Mouse (Mus musculus) spleen, adult 2 months (tissue): ENCODE data around the gene Slc38a6.

ENCODE experiments used
- CTCF ChIP-seq: fragments of 200-500 bp; IDR thresholded peaks from 2 replicates; pipeline ENCODE4 v1.5.1; 2011; ENCODE audit warnings: mild to moderate bottlenecking, inconsistent platforms; ENCODE audit not compliant: insufficient read depth, insufficient read length, insufficient replicate concordance; ENCODE audit errors: extremely low read depth
- POLR2A ChIP-seq: fragments of 200-500 bp; IDR thresholded peaks from 2 replicates; pipeline ENCODE4 v1.6.1; 2011; ENCODE audit warnings: low read depth, low read length, inconsistent platforms

DNA sequence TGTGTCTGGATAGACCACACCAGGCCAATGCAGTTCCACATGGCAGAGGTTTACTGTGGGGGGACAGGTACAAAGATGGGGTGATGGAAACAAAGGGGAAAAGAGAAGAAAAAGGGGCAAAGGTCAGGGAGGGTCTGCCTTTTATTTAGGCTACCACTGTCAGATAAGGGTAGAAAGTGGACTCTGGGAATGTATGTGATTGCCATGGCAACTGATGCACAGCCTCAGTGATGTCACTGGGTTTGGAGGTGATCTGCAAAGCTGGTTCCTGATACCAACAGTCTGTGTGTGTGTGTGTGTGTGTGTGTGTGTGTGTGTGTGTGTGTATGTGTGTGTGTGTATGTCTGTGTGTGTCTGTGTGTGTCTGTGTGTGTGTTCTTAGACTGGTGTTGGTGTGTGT is 106.4 kb downstream of the Slc38a6 start:
- no peak for TF ChIP-seq CTCF
- no peak for TF ChIP-seq POLR2A
